Mouse (Mus musculus): ENCODE measurements at regions not wholly inside any gene's neighbourhood (a gene's known extent, or its start where the extent isn't known, plus 50 kb on each side); places are given as distances from the start of the nearest gene placed in this dataset.

- Histone ChIP-seq H3K27ac (no peak overlapping the region), H3K27me3 (peaks cover 8% of the 10 kb centered on the region; the same call in 1 of the 2 replicates), H3K4me2 (replicated peaks) (no peak overlapping the region), H3K36me3 (no peaks in the 10 kb centered on the region), H3K4me3 (no peak overlapping the region), H3K9ac (no peak overlapping the region), H3K9me3 (no peaks in the 10 kb centered on the region), H3K4me1 (no peaks in the 10 kb centered on the region)
- 87% methylated on average over 4 of the region's 4 CpGs for WGBS
- no peak for ATAC-seq (ENCODE audit: low FRiP score, low read depth)
Measured at GRCm38 (mm10) chr2:179182123-179182522, 260.1 kb upstream of the Cdh4 start.

GRCm38 (mm10) chr2:179192906-179193496 is 249.2 kb upstream of the Cdh4 start:
- H3K27me3 ChIP-seq: peaks cover 6% of the 10 kb centered on the region; the same call in 1 of the 2 replicates
- H3K9me3 ChIP-seq: no peaks in the 10 kb centered on the region
- no peak for ATAC-seq (ENCODE audit: low FRiP score, low read depth)
- H3K27ac ChIP-seq: no peak overlapping the region
- H3K4me1 ChIP-seq: no peaks in the 10 kb centered on the region
- H3K36me3 ChIP-seq: no peaks in the 10 kb centered on the region
- H3K4me3 ChIP-seq: no peak overlapping the region
- no peak overlapping the region for H3K4me2 ChIP-seq (replicated peaks)
- 80% methylated on average over 6 of the region's 6 CpGs for WGBS
- no peak overlapping the region for H3K9ac ChIP-seq

DNA sequence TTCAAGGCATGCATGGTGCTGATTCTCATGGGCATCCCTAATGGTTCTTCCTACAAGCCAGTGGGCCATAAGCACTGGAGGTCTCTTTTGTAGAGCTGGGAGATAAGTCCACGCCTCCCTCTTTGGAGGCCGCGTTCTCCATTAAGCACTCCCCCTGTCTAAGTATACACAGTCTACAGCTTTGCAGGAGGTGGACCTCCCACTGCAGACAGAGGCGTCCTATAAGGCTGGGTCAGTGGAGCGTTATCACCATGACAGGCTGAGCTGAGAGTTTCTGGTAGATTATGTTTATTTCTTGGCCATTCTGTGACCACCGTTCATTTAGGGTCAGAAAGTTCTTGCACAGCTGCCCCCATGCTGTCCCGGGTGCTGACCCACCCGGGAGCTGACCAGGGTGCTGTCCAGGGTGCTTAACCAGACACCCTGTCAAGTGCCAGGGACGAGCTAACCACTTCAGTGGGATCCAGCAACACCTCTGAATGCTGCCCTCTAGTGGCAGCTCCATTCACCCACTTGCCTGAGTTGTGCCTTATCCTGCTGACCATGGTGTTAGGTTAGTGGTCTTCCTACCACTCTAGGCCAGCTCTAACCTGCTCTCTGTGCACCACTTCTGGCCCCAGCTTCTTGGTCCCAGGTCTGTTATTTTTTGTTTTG is 248.6 kb upstream of the Cdh4 start:
- Histone ChIP-seq H3K9me3 (no peaks in the 10 kb centered on the region), H3K27ac (no peak overlapping the region), H3K36me3 (no peaks in the 10 kb centered on the region), H3K27me3 (peaks cover 6% of the 10 kb centered on the region; the same call in 1 of the 2 replicates), H3K4me2 (replicated peaks) (no peak overlapping the region), H3K9ac (no peak overlapping the region), H3K4me1 (no peaks in the 10 kb centered on the region), H3K4me3 (no peak overlapping the region)
- 48% methylated on average over 9 of the region's 9 CpGs for WGBS
- peak; percentile 83; the same call in 1 of the 2 replicates for ATAC-seq (ENCODE audit: low FRiP score, low read depth)

- no peaks in the 10 kb centered on the region for H3K36me3 ChIP-seq
- H3K4me1 ChIP-seq: no peaks in the 10 kb centered on the region
- 91% methylated on average over 1 of the region's 1 CpGs for WGBS
- H3K9ac ChIP-seq: no peak overlapping the region
- H3K4me2 ChIP-seq (replicated peaks): no peak overlapping the region
- H3K9me3 ChIP-seq: no peaks in the 10 kb centered on the region
- H3K27ac ChIP-seq: no peak overlapping the region
- peaks cover 6% of the 10 kb centered on the region; the same call in 1 of the 2 replicates for H3K27me3 ChIP-seq
- no peak for ATAC-seq (ENCODE audit: low FRiP score, low read depth)
- H3K4me3 ChIP-seq: no peak overlapping the region
Measured at GRCm38 (mm10) chr2:179197471-179197870, 244.8 kb upstream of the Cdh4 start.

DNA sequence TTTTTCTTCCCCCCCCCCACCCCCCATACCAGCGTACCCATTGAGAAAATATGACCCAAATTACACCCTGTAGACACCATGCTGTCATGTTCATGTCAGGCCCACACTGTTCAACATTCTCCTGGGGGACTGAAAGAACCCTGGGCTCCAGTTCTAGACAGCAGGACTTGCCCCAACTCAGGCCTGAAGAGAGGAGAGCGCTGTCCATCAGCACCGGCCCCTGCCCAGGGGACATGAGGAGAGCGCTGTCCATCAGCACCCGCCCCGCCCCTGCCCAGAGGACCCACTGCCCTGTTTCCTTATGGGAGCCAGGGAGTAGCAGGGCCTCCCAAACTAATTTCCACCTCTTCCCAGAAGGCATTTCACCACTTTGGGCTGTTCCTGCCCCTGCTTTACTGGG is 241.7 kb upstream of the Cdh4 start:
- WGBS: 5% methylated on average over 6 of the region's 6 CpGs
- Histone ChIP-seq H3K27me3 (no peaks in the 10 kb centered on the region), H3K36me3 (no peaks in the 10 kb centered on the region), H3K4me1 (no peaks in the 10 kb centered on the region), H3K4me2 (replicated peaks) (no peak overlapping the region), H3K27ac (no peak overlapping the region), H3K9me3 (no peaks in the 10 kb centered on the region), H3K4me3 (no peak overlapping the region), H3K9ac (no peak overlapping the region; the same call in 1 of the 2 replicates)
- peak; percentile 73; the same call in 1 of the 2 replicates for ATAC-seq (ENCODE audit: low FRiP score, low read depth)

DNA sequence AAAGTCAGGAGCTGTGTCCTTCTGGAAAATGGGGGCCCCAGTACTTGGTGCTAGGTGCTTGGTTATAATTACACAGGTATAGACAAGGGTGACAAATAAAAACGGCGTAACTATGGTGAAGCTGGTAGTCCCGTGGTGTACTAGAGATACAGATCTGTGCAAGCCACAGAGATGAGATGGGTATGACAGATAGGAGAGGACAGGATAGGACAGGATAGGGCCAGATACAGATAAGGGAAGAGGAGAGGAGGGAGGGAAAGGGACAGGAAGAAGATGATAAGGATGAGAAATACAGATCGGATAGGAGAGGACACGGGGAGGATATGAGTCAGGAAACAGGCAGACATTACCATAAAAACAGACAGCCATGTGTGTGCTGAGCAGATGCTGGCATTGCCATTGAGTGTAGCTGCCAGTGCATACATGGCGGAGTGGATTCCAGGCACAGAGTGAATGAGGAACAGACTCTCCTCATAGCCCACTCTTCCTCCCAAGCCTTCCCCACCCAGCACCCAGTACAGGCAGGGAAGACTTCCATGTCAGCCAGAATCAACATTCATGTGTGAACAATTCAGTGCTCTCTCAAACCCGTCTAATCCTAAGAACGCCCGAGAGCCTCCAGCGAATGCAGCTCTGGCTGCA is 231.9 kb upstream of the Cdh4 start:
- Histone ChIP-seq H3K9ac (no peak overlapping the region), H3K4me3 (no peak overlapping the region), H3K9me3 (no peaks in the 10 kb centered on the region), H3K4me2 (replicated peaks) (no peak overlapping the region), H3K36me3 (no peaks in the 10 kb centered on the region), H3K27me3 (0 out of 2 replicates have a peak, but pooled peaks cover 3% of the 10 kb centered on the region), H3K27ac (no peak overlapping the region), H3K4me1 (no peaks in the 10 kb centered on the region)
- 85% methylated on average over 10 of the region's 10 CpGs for WGBS
- ATAC-seq (ENCODE audit: low FRiP score, low read depth): no peak

DNA sequence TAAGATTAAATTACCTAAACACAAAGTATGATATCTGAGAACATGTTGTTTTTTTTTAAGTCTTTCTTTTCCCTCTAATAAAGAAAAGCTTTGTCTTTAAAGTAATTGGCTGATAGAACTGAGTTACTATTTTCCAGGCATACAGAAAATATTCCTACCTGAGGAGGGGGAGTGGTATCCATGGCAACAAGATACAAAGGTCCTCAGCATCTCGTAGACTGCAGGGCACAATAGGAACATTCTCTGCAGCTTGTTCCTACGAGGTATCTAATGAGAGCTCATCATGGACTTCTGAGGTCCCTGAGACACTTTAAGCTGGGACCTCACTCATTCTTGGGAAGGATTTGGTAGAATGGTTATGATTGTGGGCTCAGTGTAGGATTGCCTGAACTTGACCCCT is 225.5 kb upstream of the Cdh4 start:
- H3K4me2 ChIP-seq (replicated peaks): no peak overlapping the region
- WGBS: 56% methylated on average over 2 of the region's 2 CpGs
- H3K9ac ChIP-seq: no peak overlapping the region
- H3K9me3 ChIP-seq: no peaks in the 10 kb centered on the region
- H3K27me3 ChIP-seq: no peaks in the 10 kb centered on the region
- no peak overlapping the region for H3K27ac ChIP-seq
- no peaks in the 10 kb centered on the region for H3K36me3 ChIP-seq
- no peak for ATAC-seq (ENCODE audit: low FRiP score, low read depth)
- H3K4me1 ChIP-seq: no peaks in the 10 kb centered on the region
- H3K4me3 ChIP-seq: no peak overlapping the region

GRCm38 (mm10) chr2:179228096-179228495 is 214.1 kb upstream of the Cdh4 start:
- 25% methylated on average over 7 of the region's 7 CpGs for WGBS
- Histone ChIP-seq H3K4me3 (no peak overlapping the region), H3K36me3 (no peaks in the 10 kb centered on the region), H3K9ac (no peak overlapping the region), H3K9me3 (no peaks in the 10 kb centered on the region), H3K4me1 (peaks cover 11% of the 10 kb centered on the region; the same call in 1 of the 2 replicates), H3K4me2 (replicated peaks) (no peak overlapping the region), H3K27ac (peak overlapping the region; percentile 10; the same call in 1 of the 2 replicates), H3K27me3 (no peaks in the 10 kb centered on the region)
- no peak for ATAC-seq (ENCODE audit: low FRiP score, low read depth)

DNA sequence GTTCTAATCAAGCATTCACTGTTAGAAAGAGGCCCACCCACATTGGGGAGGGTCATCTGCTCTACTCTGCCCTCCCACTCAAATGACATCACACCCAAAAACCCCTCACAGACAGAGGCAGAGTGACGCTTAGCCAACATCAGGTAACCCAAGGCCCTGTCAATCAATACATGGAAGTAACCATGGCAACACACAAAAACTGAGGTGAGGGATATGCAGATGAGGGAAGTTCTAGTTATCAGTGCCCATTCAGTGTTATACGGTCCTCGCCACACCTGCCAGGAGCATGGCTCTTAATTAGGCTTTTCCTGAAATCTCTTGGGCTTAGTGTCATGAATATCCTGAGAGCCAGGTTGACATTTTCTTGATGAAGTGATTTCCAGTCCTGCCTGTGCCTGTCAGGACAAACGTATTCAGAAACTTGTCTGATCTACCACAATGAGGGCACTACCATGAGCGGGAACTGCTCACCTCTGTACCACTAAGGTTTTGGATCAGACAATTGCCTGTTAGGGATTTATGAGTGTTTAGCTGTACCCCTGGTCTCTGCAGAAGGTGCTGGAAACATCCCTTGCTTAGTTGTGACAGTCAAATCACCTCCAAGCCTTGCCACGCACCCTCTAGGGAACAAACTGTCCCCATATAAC is 210.4 kb upstream of the Cdh4 start:
- Histone ChIP-seq H3K9ac (no peak overlapping the region), H3K4me2 (replicated peaks) (no peak overlapping the region), H3K27me3 (no peaks in the 10 kb centered on the region), H3K9me3 (no peaks in the 10 kb centered on the region), H3K27ac (no peak overlapping the region), H3K4me1 (peaks cover 11% of the 10 kb centered on the region; the same call in 1 of the 2 replicates), H3K36me3 (no peaks in the 10 kb centered on the region), H3K4me3 (no peak overlapping the region)
- 0 out of 2 replicates have a peak, but pooled peaks have one; percentile 29 for ATAC-seq (ENCODE audit: low FRiP score, low read depth)
- 77% methylated on average over 6 of the region's 6 CpGs for WGBS

DNA sequence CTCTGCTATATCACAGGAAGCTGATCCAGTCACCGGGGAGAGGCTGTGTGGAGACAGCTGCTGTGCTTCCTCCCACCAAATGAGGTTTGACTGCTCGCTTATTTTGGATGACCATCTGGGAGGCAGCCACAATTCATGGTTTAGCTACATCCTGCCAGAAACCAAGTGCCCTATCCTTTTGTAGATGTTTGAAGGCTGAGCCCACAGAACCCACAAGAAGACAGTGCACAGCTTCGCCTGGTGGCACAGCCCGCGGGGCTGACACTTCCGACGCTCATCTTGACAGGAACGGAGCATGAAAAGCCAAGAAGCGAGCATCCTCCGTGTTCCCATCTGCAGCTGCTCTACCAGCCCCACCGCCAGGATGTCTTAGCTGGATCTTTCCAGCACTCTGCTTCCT is 204.1 kb upstream of the Cdh4 start:
- WGBS: 87% methylated on average over 11 of the region's 11 CpGs

GRCm38 (mm10) chr2:179260892-179261291 is 181.3 kb upstream of the Cdh4 start:
- no peaks in the 10 kb centered on the region for H3K36me3 ChIP-seq
- H3K27me3 ChIP-seq: no peaks in the 10 kb centered on the region
- no peak for ATAC-seq (ENCODE audit: low FRiP score, low read depth)
- no peak overlapping the region for H3K9ac ChIP-seq
- no peak overlapping the region for H3K4me2 ChIP-seq (replicated peaks)
- no peak overlapping the region for H3K4me3 ChIP-seq
- WGBS: 77% methylated on average over 2 of the region's 2 CpGs
- no peaks in the 10 kb centered on the region for H3K9me3 ChIP-seq
- no peaks in the 10 kb centered on the region for H3K4me1 ChIP-seq
- no peak overlapping the region for H3K27ac ChIP-seq

More for the DNA sequence above, 204.1 kb upstream of the Cdh4 start:
- Histone ChIP-seq H3K9ac (no peak overlapping the region), H3K4me3 (no peak overlapping the region), H3K36me3 (no peaks in the 10 kb centered on the region), H3K4me2 (replicated peaks) (no peak overlapping the region), H3K27me3 (no peaks in the 10 kb centered on the region), H3K4me1 (no peaks in the 10 kb centered on the region), H3K27ac (no peak overlapping the region), H3K9me3 (no peaks in the 10 kb centered on the region)
- no peak for ATAC-seq (ENCODE audit: low FRiP score, low read depth)

DNA sequence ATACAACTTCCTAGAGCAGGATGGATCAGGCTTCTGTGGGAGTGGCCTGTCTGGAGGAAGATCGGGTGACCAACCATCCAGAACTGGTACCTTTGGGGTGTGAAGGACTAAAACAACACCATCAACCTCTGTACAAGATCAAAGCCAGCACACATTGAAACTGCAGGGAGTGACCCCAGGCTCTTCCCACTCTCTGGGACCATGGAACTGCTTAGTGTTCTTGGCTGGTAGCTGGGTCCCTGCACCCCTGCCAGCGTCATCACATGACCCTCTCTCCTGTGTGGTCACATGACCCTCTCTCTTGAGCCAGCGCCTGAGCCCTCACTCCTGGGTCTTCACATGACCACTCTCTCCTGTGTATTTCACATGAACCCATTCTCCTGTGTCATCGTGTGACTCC is 178.3 kb upstream of the Cdh4 start:
- WGBS: 79% methylated on average over 4 of the region's 4 CpGs
- Histone ChIP-seq H3K27me3 (0 out of 2 replicates have a peak, but pooled peaks cover 3% of the 10 kb centered on the region), H3K4me1 (no peaks in the 10 kb centered on the region), H3K4me3 (no peak overlapping the region), H3K4me2 (replicated peaks) (no peak overlapping the region), H3K9ac (no peak overlapping the region), H3K36me3 (no peaks in the 10 kb centered on the region), H3K9me3 (no peaks in the 10 kb centered on the region), H3K27ac (no peak overlapping the region)
- ATAC-seq (ENCODE audit: low FRiP score, low read depth): no peak

Measured in limb, embryonic 13.5 days (tissue).